Mouse (Mus musculus) adrenal gland, postnatal 25 days (tissue): ENCODE measurements at regions not wholly inside any gene's neighbourhood (a gene's known extent, or its start where the extent isn't known, plus 50 kb on each side); places are given as distances from the start of the nearest gene placed in this dataset.

Experiments used
- DNase-seq: peaks from one replicate; pipeline ENCODE4 v3.0.0; 2021; ENCODE audit warnings: mixed read lengths

DNA sequence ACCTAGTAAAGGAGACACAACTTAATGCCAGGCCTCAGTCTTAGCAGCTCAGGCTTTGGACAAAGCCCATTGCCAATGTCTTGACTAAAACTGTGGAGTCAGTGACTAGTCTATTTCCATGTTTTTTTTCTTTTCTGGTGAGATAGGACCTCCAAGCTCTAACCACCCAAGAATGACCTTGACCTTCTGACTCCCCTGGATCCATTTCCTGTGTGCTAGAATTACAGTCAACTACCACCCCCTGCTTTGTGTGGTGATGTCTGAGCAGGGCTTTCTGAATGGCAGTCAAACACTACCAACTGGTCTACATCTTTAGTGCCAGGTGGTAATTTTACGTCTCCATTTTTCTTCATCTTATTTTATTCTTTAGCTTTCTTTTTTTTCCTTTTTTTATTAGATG is 51.3 kb upstream of the Rnf138rt1 start:
- no peak for DNase-seq

DNA sequence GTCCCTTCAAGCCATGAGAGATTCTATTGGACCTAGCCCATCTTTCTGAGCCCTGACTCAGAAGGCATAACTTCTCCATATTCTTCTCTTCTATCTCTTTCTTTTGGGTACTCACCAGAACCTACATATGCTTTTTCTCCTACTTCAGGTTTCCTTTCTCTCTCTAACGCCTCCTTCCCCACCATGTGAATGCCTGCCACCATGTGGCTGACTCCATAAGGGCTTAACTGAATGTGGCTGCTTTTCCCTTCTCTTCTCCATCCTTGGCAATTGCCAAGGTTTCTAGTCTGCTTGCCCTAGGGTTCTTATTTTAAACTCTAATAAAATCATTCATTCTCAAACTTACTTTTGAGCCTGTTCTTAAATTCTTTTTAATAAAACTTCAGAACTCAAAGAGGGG is 53.7 kb upstream of the Rnf138rt1 start:
- DNase-seq: no peak

DNA sequence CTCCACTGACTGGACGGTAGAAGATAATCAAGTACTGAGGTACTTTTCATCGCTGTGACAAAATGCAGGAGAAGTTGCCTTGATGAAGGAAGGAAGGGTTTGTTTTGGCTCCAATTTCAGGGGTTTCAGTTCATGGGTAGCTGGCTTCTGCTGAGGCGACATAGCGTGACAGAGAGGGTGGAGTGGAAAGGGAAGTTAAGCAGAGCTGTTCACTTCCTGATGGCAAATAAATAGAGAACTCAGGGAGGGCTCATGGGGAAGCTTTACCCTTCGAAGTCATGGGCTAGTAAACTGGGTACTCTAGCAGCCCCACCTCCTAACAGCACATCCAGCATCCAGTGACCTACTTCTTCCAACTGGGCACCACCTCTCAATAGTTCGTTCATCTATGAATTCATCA is 61.2 kb upstream of the Rnf138rt1 start:
- no peak for DNase-seq

DNA sequence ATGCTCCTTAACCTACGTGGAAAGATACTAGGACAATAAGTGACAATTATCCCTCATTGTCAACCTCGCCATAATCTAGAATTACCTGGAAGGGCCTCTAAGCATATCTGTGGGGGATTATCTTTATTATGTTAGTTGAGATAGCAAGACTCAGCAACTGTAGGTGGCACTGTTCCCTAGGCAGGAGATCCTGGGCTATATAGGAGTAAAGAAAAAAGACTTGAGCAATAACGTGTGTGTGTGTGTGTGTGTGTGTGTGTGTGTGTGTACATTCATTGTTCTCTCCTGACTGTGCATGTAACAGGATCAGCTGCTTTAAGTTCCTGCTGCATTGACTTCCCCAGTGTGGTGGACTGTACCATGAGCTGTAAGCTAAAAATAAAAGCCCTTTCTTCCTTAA is 66.3 kb upstream of the Rnf138rt1 start:
- DNase-seq: peak; percentile 5

DNA sequence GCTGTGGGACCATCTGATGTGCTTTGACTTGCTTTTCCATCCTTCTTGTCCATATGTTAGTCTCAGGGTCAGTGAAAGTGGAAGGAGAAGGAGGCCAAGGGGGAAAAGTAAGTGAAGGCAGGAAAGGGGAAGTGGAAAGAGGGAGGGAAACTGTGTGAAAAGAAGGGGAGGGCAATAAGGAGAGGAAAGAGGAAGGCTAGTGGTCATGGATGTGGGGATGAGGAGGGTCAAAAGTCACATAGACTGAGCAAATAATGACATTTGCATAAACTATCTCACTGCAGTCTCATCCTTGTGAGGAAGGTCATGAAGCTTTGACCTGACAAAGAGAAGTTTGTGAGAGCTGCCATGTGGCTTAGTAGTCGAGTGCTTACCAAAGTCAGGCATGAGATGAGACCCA is 63.4 kb upstream of the Ap1s2 start:
- DNase-seq: no peak

DNA sequence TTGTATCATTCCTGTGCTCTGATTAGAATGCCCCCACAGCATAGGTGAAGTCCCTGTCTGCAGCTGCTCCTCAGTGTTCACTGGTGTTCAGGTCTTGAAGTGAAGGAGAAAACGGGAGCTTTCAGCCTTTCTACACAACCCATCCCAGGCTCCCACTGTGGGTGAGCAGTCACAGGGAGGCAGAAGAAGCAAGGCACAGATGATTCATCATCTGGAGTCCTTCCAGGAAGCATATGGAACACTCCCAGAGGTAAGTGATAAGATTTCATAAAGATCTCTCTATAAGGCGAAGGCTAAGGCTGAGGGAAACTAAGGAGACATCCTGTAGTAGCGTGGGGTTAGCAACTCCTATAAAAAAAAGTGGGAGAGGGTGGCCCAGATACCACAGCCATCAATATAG is 61.9 kb upstream of the Ap1s2 start:
- no peak for DNase-seq

DNA sequence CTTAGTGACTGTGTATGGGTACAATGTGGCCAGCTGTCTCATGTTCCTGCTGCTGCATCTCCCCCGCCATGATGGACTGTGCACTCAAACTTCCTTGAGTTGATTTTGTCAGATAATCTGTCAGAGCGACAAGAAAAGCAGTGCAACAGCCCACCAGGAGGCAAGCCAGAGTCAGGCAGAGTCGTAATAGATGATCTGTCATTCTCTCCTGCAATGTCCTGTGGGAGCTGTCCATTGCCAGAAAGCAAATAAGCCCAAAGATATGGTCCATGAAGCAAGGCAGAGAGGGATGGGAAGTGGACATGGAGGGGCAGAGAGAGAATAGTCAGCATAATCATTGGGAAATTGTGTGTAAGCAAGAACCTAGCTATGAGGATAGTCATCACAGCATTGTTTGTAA is 61.2 kb upstream of the Ap1s2 start:
- DNase-seq: no peak

DNA sequence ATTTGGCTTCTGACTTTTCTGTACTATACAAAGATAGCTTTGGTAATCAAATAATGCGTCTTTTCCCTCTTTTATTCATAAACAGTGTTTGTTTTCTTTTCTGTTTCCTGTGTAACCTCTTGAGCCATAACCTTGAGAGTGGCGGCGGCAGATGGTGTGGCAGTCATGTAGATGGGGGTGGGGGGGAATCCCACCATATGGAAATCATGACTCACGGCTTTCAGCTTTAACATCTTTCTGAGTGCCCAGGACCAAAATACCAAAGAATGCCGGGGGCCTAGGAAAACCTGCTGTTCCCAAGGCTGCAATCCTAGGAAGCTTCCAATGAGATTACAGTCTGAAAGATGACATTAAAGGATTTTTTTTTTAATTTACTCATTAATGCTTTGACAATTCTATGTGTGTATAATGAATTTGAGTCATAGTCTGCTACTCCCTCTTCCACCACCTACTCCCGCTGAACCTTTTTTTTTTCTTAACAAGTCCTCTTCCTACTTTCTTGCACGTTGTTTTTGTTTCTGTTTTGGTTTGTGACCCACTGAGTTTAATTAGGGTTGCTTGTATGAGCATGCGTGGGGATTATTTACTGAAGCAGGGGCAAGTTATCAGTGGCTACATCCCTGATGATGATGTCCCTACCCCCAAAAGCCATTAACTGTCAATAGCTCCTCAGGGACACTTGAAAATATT is 60.2 kb upstream of the Ap1s2 start:
- no peak for DNase-seq

DNA sequence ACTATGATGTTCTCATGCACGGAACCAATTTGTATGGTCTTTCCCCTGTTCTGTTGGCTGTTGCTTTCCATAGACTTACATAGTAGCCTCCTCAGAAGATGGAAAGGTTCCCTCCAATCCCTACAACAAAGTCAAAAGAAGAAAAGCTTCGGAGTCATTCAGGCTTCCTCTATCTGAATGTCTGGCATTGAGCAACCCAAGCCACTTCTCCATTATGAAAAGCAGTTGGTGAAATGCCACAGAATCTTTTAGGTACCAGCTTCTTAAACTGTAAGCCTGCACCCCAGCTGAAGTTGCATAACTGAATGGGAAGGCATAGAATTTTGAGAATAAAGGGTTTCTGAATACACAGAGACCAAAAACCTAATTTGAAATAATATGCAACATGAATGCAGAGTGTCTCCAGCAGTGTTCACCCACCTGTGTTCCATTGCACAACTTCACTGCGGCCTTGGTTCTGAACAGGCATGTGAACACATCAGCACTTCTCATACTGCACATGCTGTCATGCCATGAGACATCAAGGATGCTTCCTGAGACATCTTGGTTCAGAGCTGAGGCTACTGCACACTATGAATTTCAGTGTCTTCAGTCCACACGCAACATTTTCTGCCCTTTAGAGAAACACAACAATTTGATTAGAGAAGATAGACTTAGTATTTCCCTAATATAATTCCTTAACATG is 57.8 kb upstream of the Ap1s2 start:
- DNase-seq: no peak

DNA sequence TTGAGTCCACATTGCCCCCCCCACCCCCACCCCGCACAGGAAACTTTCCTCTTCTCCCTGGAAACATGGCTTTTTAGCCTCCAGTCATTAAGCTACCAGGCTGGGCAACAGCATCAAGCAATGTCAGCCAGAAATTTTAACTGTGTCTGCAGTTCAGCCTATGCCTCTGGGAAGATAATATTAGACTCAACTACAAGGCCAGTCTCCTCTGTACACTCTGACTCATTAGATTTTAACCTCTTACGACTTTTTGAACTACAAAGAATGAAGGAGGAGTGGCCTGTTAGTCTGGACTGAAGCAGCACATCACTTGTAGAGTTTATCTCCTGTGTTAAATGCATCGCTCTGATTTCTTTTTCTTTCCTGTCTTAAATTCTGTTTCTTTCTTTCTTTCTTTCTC is 50.3 kb upstream of the Ap1s2 start:
- no peak for DNase-seq
